Mouse (Mus musculus): ENCODE data around the gene Gpatch8.

The Gpatch8 gene

GRCm38 (mm10) chr11:102496732-102497131, 59.5 kb downstream of the Gpatch8 start:
- no peak for DNase-seq (ENCODE audit: low read depth, low spot score)

GRCm38 (mm10) chr11:102496206-102496605, 60.0 kb downstream of the Gpatch8 start:
- DNase-seq (ENCODE audit: low read depth, low spot score) = no peak

GRCm38 (mm10) chr11:102495742-102496141, 60.5 kb downstream of the Gpatch8 start:
- DNase-seq (ENCODE audit: low read depth, low spot score) = no peak

GRCm38 (mm10) chr11:102495114-102495513, 61.1 kb downstream of the Gpatch8 start:
- DNase-seq (ENCODE audit: low read depth, low spot score) = no peak

GRCm38 (mm10) chr11:102494063-102494650, 62.0 kb downstream of the Gpatch8 start:
- DNase-seq (ENCODE audit: low read depth, low spot score) = no peak

- no peak for DNase-seq (ENCODE audit: low read depth, low spot score)
These were observed 63.0 kb downstream of the Gpatch8 start for GRCm38 (mm10) chr11:102493241-102493640.

- no peak for DNase-seq (ENCODE audit: low read depth, low spot score)
These were observed 68.3 kb downstream of the Gpatch8 start for GRCm38 (mm10) chr11:102487901-102488300.

GRCm38 (mm10) chr11:102486733-102487386, 69.3 kb downstream of the Gpatch8 start:
- DNase-seq (ENCODE audit: low read depth, low spot score) = peak; percentile 55

- no peak for DNase-seq (ENCODE audit: low read depth, low spot score)
These were observed 74.4 kb downstream of the Gpatch8 start for GRCm38 (mm10) chr11:102481779-102482178.

GRCm38 (mm10) chr11:102480897-102481296, 75.3 kb downstream of the Gpatch8 start:
- DNase-seq (ENCODE audit: low read depth, low spot score) = no peak

GRCm38 (mm10) chr11:102480111-102480510, 76.1 kb downstream of the Gpatch8 start:
- DNase-seq (ENCODE audit: low read depth, low spot score) = no peak

- no peak for DNase-seq (ENCODE audit: low read depth, low spot score)
These were observed 76.6 kb downstream of the Gpatch8 start for GRCm38 (mm10) chr11:102479581-102479980.

- DNase-seq (ENCODE audit: low read depth, low spot score) = no peak
These were observed 77.5 kb downstream of the Gpatch8 start for GRCm38 (mm10) chr11:102478671-102479070.

- DNase-seq (ENCODE audit: low read depth, low spot score) = no peak
These were observed 81.2 kb downstream of the Gpatch8 start for GRCm38 (mm10) chr11:102475027-102475426.

- DNase-seq (ENCODE audit: low read depth, low spot score) = no peak
These were observed 86.4 kb downstream of the Gpatch8 start, which contains the start of gene Itga2b for GRCm38 (mm10) chr11:102469648-102470357. Gene Itga2b, minus strand, starts transcription at chr11:102470122.

GRCm38 (mm10) chr11:102467041-102467631, 89.1 kb downstream of the Gpatch8 start:
- DNase-seq (ENCODE audit: low read depth, low spot score) = peak; percentile 81

GRCm38 (mm10) chr11:102465713-102466436, 90.3 kb downstream of the Gpatch8 start:
- DNase-seq (ENCODE audit: low read depth, low spot score) = no peak

GRCm38 (mm10) chr11:102464901-102465300, 91.3 kb downstream of the Gpatch8 start:
- no peak for DNase-seq (ENCODE audit: low read depth, low spot score)

GRCm38 (mm10) chr11:102461764-102462163, 94.4 kb downstream of the Gpatch8 start:
- DNase-seq (ENCODE audit: low read depth, low spot score) = no peak

GRCm38 (mm10) chr11:102460541-102460940, 95.7 kb downstream of the Gpatch8 start:
- no peak for DNase-seq (ENCODE audit: low read depth, low spot score)

GRCm38 (mm10) chr11:102455740-102456396, 100.3 kb downstream of the Gpatch8 start:
- peak; percentile 76 for DNase-seq (ENCODE audit: low read depth, low spot score)

Measured in embryo, embryonic 11.5 days (tissue).